30 mouse cellular contexts compared by ENCODE assay signal in genomic region chr19:5965910-5966309, GRCm38 (mm10). TPM values are rescaled to one million over a fixed set of nuclear protein-coding genes. Genes with fewer than 3 reads are reported as not detected.
DNase-seq lines count a peak whose midpoint lies in the region; ATAC-seq lines count a peak whose summit lies in the region.
"Had no signal": no experiment of that assay in that cellular context is flagged by ENCODE, and none has a peak within 500 bp of the region (broad histone marks: within the 10 kb centered on the region; RNA-seq: fewer than 3 reads in every experiment).

No protein-coding gene starts in this region.

- H3K27me3 ChIP-seq in liver, embryonic 12.5 days (replicated peaks): no peaks in the 10 kb centered on the region
- no peaks in the 10 kb centered on the region for H3K27me3 ChIP-seq in liver, embryonic 16.5 days (ENCODE audit: control insufficient read depth, insufficient read depth, low read depth, low read length)
- H3K27me3 ChIP-seq: embryonic facial prominence, embryonic 12.5 days; embryonic facial prominence, embryonic 15.5 days; heart, embryonic 13.5 days; Patski had no signal

- no peaks in the 10 kb centered on the region for H3K9me3 ChIP-seq in liver, embryonic 12.5 days (replicated peaks)
- no peaks in the 10 kb centered on the region for H3K9me3 ChIP-seq in liver, embryonic 16.5 days (replicated peaks; ENCODE audit: control insufficient read depth, low read length)
- H3K9me3 ChIP-seq: embryonic facial prominence, embryonic 12.5 days; embryonic facial prominence, embryonic 15.5 days; heart, embryonic 13.5 days had no signal

- no peak for DNase-seq in liver
- DNase-seq in A20 (ENCODE audit: low read depth, low spot score): peak; percentile 13
- peak; percentile 51 for DNase-seq in NIH3T3 (ENCODE audit: low read depth)
- DNase-seq in left cerebral cortex, postnatal 25 days (ENCODE audit: low spot score in 2 of 2): no peak
- no peak for DNase-seq in adrenal gland, postnatal 14 days

- H3K9ac ChIP-seq in liver, embryonic 12.5 days: peak overlapping the region; percentile 49
- peak overlapping the region; percentile 55; the same call in 1 of the 2 replicates for H3K9ac ChIP-seq in liver, embryonic 16.5 days (ENCODE audit: low read depth, low read length)
- H3K9ac ChIP-seq: embryonic facial prominence, embryonic 12.5 days; embryonic facial prominence, embryonic 15.5 days; hindbrain, embryonic 14.5 days had no signal

- WGBS in liver, embryonic 12.5 days (ENCODE audit: insufficient replicate concordance): 85% methylated on average over 2 of the region's 2 CpGs
- WGBS in liver, embryonic 16.5 days (ENCODE audit: insufficient replicate concordance): 69% methylated on average over 2 of the region's 2 CpGs

- intact Hi-C loops in left cerebral cortex, postnatal 25 days (cut with DNase I): loop anchor here (2.0 kb wide), 1 partner anchor 81 kb away; the partner anchor contains the start of gene Syvn1

- H3K27ac ChIP-seq in liver, embryonic 12.5 days: peak overlapping the region; percentile 87
- peak overlapping the region; percentile 82 for H3K27ac ChIP-seq in liver, embryonic 16.5 days (ENCODE audit: low read length)
- H3K27ac ChIP-seq: embryonic facial prominence, embryonic 12.5 days; embryonic facial prominence, embryonic 15.5 days; heart, embryonic 13.5 days; hindbrain, embryonic 14.5 days; hindbrain, postnatal 0 days had no signal

- peak overlapping the region; percentile 57; the same call in 1 of the 2 replicates for H3K4me2 ChIP-seq in liver, embryonic 12.5 days
- no peak overlapping the region for H3K4me2 ChIP-seq in liver, embryonic 16.5 days (ENCODE audit: low read depth, low read length)
- H3K4me2 ChIP-seq: embryonic facial prominence, embryonic 15.5 days; heart, embryonic 13.5 days; hindbrain, embryonic 14.5 days had no signal

- ATAC-seq in liver, embryonic 12.5 days: no peak
- ATAC-seq in liver, embryonic 16.5 days (ENCODE audit: low read depth): no peak
- no peak for ATAC-seq in megakaryocyte-erythroid progenitor cell, adult 5-6 weeks (replicated peaks; ENCODE audit: low FRiP score, low TSS enrichment, poor library complexity, severe bottlenecking)
- ATAC-seq: forebrain, embryonic 14.5 days had no signal

- H3K4me1 ChIP-seq in liver, embryonic 12.5 days: peaks cover 78% of the 10 kb centered on the region
- peaks cover 63% of the 10 kb centered on the region for H3K4me1 ChIP-seq in liver, embryonic 16.5 days (ENCODE audit: control insufficient read depth, low read depth, low read length)

- H3K36me3 ChIP-seq in liver, embryonic 12.5 days: peaks cover 11% of the 10 kb centered on the region
- no peaks in the 10 kb centered on the region for H3K36me3 ChIP-seq in liver, embryonic 16.5 days (ENCODE audit: control insufficient read depth, insufficient read depth)
- H3K36me3 ChIP-seq: embryonic facial prominence, embryonic 15.5 days had no signal

- no peak overlapping the region for H3K4me3 ChIP-seq in liver, embryonic 12.5 days
- H3K4me3 ChIP-seq in liver, embryonic 16.5 days (ENCODE audit: low read depth, low read length): no peak overlapping the region
- H3K4me3 ChIP-seq: embryonic facial prominence, embryonic 12.5 days; embryonic facial prominence, embryonic 15.5 days; heart, embryonic 13.5 days had no signal

RNA-seq across cellular contexts. Expression of gene Pola2, which starts 1.9 kb away (rescaled TPM):
- polyA plus RNA-seq in liver, embryonic 12.5 days (2016; fragmentation: Nextera tagmentation; extraction: Ambion mirVana): 79.7 and 83.2 TPM in 2 replicates
- polyA plus RNA-seq in liver, embryonic 16.5 days (2015; fragmentation: Nextera tagmentation; extraction: Ambion mirVana): 47.2 and 48.6 TPM in 2 replicates
- total RNA-seq in megakaryocyte-erythroid progenitor cell, adult 5-6 weeks (2014; fragmentation: Nextera tagmentation): 134 and 164 TPM in 2 replicates
- 62.6 and 87.0 TPM in 2 replicates for total RNA-seq in megakaryocyte-erythroid progenitor cell, adult 5-6 weeks (2017)
- 1 to 10 TPM; 3.8 to 5.6 TPM for total RNA-seq in left cerebral cortex, postnatal 25 days (2021)
- total RNA-seq in adrenal gland, postnatal 14 days (2021): 24.6 and 28.4 TPM in 2 replicates

RNA-seq across cellular contexts. Expression of gene Slc22a20, which starts 20.0 kb away (rescaled TPM):
- polyA plus RNA-seq in liver, embryonic 12.5 days (2016; fragmentation: Nextera tagmentation; extraction: Ambion mirVana): not detected in 2 replicates
- 0.06 TPM in 2 replicates for polyA plus RNA-seq in liver, embryonic 16.5 days (2015; fragmentation: Nextera tagmentation; extraction: Ambion mirVana)
- total RNA-seq in megakaryocyte-erythroid progenitor cell, adult 5-6 weeks (2014; fragmentation: Nextera tagmentation): not detected in 2 replicates
- not detected in 2 replicates for total RNA-seq in megakaryocyte-erythroid progenitor cell, adult 5-6 weeks (2017)
- not detected for total RNA-seq in left cerebral cortex, postnatal 25 days (2021)
- not detected in 2 replicates for total RNA-seq in adrenal gland, postnatal 14 days (2021)
- total RNA-seq: adrenal gland, adult 18-20 months; adrenal gland, postnatal 10 days; adrenal gland, postnatal 4 days; common myeloid progenitor, adult 5-6 weeks; gastrocnemius, adult 8-10 months; gastrocnemius, postnatal 25 days; heart, adult 18-20 months; heart, postnatal 14 days; heart, postnatal 4 days; hindbrain, postnatal 0 days had no signal
- polyA plus RNA-seq: cerebellum, adult 2 months; embryonic facial prominence, embryonic 12.5 days; embryonic facial prominence, embryonic 15.5 days; forebrain, embryonic 11.5 days; forebrain, embryonic 14.5 days; gonadal fat pad, adult 2 months; heart, embryonic 13.5 days; heart, embryonic 16.5 days; hindbrain, embryonic 11.5 days; hindbrain, embryonic 14.5 days; hindbrain, postnatal 0 days; inflammation-experienced regulatory T-cells, adult 6 months; Patski had no signal

RNA-seq across cellular contexts. Expression of gene Cdc42ep2, which starts 41.3 kb away (rescaled TPM):
- 3.4 and 3.6 TPM in 2 replicates for polyA plus RNA-seq in liver, embryonic 12.5 days (2016; fragmentation: Nextera tagmentation; extraction: Ambion mirVana)
- 2.9 and 3.6 TPM in 2 replicates for polyA plus RNA-seq in liver, embryonic 16.5 days (2015; fragmentation: Nextera tagmentation; extraction: Ambion mirVana)
- 0.77 TPM in 1 of 2 replicates, not detected in the other for total RNA-seq in megakaryocyte-erythroid progenitor cell, adult 5-6 weeks (2014; fragmentation: Nextera tagmentation)
- total RNA-seq in megakaryocyte-erythroid progenitor cell, adult 5-6 weeks (2017): not detected in 2 replicates
- total RNA-seq in left cerebral cortex, postnatal 25 days (2021): 1 to 10 TPM; 6.2 to 6.6 TPM
- 9.6 and 9.7 TPM in 2 replicates for total RNA-seq in adrenal gland, postnatal 14 days (2021)
- total RNA-seq: common myeloid progenitor, adult 5-6 weeks had no signal

RNA-seq across cellular contexts. Expression of gene Capn1, which starts 49.8 kb away (rescaled TPM):
- 37.7 and 38.5 TPM in 2 replicates for polyA plus RNA-seq in liver, embryonic 12.5 days (2016; fragmentation: Nextera tagmentation; extraction: Ambion mirVana)
- 22.2 and 23.4 TPM in 2 replicates for polyA plus RNA-seq in liver, embryonic 16.5 days (2015; fragmentation: Nextera tagmentation; extraction: Ambion mirVana)
- 41.2 and 46.0 TPM in 2 replicates for total RNA-seq in megakaryocyte-erythroid progenitor cell, adult 5-6 weeks (2014; fragmentation: Nextera tagmentation)
- 30.6 and 53.5 TPM in 2 replicates for total RNA-seq in megakaryocyte-erythroid progenitor cell, adult 5-6 weeks (2017)
- total RNA-seq in left cerebral cortex, postnatal 25 days (2021): 10 to 100 TPM; 17.5 to 18.5 TPM
- total RNA-seq in adrenal gland, postnatal 14 days (2021): 28.5 and 41.5 TPM in 2 replicates

RNA-seq across cellular contexts. Expression of gene Dpf2, which starts 53.1 kb away (rescaled TPM):
- polyA plus RNA-seq in liver, embryonic 12.5 days (2016; fragmentation: Nextera tagmentation; extraction: Ambion mirVana): 73.2 and 74.9 TPM in 2 replicates
- polyA plus RNA-seq in liver, embryonic 16.5 days (2015; fragmentation: Nextera tagmentation; extraction: Ambion mirVana): 48.4 and 52.8 TPM in 2 replicates
- total RNA-seq in megakaryocyte-erythroid progenitor cell, adult 5-6 weeks (2014; fragmentation: Nextera tagmentation): 91.2 and 95.9 TPM in 2 replicates
- 75.0 and 124 TPM in 2 replicates for total RNA-seq in megakaryocyte-erythroid progenitor cell, adult 5-6 weeks (2017)
- total RNA-seq in left cerebral cortex, postnatal 25 days (2021): 10 to 100 TPM; 84.1 to 96.1 TPM
- 118 and 119 TPM in 2 replicates for total RNA-seq in adrenal gland, postnatal 14 days (2021)

Comparison
In these comparisons a context has a peak if more than half of its experiments do, and no peak if none do; other contexts are left out.
1. DNase-seq: peak in A20 (single experiment) and NIH3T3 (single experiment); none in liver (single experiment), left cerebral cortex, postnatal 25 days (0 of 2) and adrenal gland, postnatal 14 days (single experiment).